Mouse (Mus musculus) fat pad, adult 2 months (tissue): ENCODE measurements around the gene Slc6a11.

Experiments
- DNase-seq: peaks from one replicate; pipeline ENCODE4 v3.0.0-alpha.2; 2011; ENCODE audit warnings: low read depth, low spot score; ENCODE audit errors: extremely low read depth

Slc6a11 gene

GRCm38 (mm10) chr6:114131122-114131872, at the start of gene Slc6a11:
Gene Slc6a11 (plus strand): TSS chr6:114131241.
- no peak for DNase-seq

DNA sequence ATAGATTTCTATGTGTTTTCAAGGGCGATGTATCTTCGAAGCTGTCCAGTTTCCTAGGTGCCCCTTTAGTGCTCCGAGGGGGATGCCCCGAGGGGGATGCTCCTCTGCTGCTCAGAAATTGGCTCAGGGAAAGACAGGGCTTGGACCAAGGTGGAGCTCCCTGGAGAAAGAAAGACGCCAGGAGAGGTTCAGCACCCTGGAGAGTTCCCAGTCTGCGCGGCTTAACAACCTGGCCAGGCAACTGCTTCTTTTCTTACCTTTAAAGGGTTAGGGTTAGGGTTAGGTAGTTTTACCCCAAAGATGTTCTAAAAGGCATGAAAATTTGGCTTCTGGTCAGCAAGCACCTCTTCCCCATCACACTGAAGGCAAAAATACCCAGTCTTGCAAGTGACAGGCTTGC, 43.9 kb upstream of the Slc6a11 start:
- DNase-seq: no peak

- DNase-seq: no peak
Measured at GRCm38 (mm10) chr6:114089626-114090025, 41.4 kb upstream of the Slc6a11 start.

GRCm38 (mm10) chr6:114092216-114092615, 38.8 kb upstream of the Slc6a11 start:
- no peak for DNase-seq

DNA sequence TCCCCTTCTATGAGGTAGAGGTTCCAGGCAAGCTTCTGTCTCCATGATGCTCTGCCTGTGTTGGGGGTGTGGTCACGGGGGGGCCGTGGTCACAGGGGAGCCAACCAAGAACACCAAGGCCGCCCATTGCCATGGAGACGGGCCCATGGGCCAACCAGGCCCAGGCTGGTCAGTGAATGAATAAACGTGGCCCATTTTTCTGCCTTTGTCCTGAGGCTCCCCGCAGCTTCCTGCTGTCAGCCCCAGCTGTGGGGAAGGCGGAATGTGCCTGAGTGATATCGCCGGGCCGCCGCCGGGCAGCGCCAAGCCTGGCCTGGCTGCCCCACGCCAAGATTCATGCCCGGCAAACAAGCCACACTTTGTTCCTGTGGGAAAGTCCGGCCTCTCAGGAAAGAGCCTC, 36.8 kb upstream of the Slc6a11 start:
- DNase-seq: no peak

DNA sequence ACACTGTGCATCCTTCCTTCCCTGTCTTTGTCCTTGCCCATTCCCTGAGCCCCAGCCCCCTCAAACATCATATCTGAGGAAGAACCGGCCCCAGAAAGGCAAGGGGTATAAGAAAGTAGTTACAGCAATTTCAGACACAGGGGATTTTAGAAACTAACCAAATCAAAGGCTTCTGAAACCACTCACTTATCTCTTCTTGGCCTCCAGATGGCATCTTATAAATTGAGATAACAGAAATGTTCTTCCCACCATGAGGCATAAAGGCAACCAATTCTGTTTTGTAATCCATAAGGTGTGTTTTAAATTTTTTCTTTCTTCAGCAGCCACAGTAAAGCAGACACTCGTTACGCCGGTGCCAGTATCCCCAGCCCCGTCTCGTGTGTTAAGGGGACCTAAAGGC, 34.5 kb upstream of the Slc6a11 start:
- no peak for DNase-seq

- DNase-seq: no peak
Measured at GRCm38 (mm10) chr6:114101923-114102322, 29.1 kb upstream of the Slc6a11 start.

DNA sequence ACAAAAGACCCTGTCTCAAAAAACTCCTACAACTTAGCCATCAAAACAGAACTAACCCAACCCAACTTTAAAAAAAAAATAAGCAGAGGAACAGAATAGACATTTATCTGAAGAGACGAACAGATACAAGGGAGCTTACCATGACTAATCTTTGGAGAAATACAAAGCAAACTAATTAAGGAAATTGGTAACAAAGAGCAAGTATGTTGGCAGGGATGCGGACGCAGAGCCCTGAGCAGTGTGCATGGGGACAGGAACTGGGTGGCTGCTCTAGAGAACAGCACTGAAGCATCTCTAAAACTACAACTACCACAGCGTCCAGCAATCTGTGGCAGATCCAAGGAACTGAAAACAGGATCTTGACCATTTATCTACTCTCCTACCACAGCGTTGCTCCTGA, 11.5 kb upstream of the Slc6a11 start:
- DNase-seq: no peak

DNA sequence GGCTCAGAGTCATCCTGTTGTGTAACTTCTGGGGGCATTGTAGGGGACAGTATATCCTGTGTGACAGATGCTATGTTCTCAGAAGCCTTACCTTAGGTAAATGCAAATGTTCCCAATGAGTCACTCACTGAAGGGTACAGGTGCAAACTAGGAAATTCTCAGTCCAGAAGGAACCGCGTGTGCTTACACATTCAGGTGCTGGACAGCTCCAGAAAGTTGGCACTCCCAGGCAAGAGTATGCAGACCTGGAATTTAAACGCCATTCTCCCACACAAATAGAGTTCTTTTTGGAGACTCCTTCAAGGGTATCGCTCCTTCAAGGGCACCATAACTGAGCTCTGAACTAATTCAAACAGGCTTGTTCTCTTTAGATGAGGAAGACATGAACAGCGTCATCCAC, 5.5 kb upstream of the Slc6a11 start:
- DNase-seq: no peak

- DNase-seq: no peak
Measured at GRCm38 (mm10) chr6:114132472-114132871, 1.4 kb downstream of the Slc6a11 start.

GRCm38 (mm10) chr6:114132916-114133315, 1.9 kb downstream of the Slc6a11 start:
- no peak for DNase-seq

GRCm38 (mm10) chr6:114138970-114139369, 7.9 kb downstream of the Slc6a11 start:
- no peak for DNase-seq

DNA sequence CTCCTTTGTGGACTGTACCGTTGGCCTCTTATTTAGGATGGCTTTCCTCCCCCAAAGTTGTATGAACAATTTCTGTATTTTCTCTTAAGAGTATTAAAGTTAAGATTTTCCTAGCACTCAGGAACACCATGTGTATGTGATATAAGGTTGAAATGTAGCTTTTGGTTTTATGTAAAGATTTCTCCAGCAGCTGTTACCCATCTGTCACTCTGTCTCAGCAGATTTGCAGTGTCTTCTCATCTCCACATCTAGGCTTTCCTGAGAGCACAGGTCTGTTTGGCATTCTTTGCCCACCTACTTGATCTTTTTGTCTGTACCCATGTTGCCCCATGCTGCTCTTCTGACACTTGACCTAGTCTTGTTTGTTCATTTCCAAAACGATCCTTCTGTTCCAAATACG, 10.4 kb downstream of the Slc6a11 start:
- no peak for DNase-seq

GRCm38 (mm10) chr6:114142480-114142879, 11.4 kb downstream of the Slc6a11 start:
- no peak for DNase-seq

GRCm38 (mm10) chr6:114143544-114143943, 12.5 kb downstream of the Slc6a11 start:
- DNase-seq: no peak

DNA sequence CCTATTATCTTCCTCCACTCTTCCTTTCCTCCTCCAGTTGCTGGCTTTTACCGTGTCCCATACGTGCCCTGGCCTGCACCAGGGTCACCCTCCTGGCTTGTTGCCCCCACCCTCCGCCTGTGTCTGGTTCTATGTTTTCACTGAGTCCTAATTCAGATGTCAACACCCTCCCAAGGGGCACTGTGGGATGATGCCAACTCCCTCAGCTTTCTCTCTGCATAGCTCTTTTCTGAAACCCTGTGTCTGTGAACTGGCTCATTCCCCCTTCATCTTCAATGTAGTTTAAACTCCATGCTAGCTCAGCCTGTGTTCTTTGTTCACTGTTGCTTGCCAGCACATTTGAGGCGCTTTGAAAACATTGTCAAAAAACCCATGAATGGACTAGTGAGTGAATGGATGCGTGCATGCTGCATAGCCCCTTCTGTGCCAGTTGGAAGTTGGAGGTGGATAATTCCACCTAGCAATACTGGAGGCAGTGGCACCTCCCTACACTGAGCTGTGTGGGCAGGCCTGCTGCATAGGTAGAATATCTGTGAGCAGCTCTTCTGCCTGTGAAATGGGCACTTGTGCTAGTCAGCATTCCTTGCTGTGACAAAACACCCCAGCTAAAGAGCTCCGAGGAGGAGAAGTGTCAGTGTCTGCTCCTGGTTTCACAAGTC, 13.5 kb downstream of the Slc6a11 start:
- no peak for DNase-seq

- DNase-seq: no peak
Measured at GRCm38 (mm10) chr6:114145650-114146329, 14.7 kb downstream of the Slc6a11 start.

DNA sequence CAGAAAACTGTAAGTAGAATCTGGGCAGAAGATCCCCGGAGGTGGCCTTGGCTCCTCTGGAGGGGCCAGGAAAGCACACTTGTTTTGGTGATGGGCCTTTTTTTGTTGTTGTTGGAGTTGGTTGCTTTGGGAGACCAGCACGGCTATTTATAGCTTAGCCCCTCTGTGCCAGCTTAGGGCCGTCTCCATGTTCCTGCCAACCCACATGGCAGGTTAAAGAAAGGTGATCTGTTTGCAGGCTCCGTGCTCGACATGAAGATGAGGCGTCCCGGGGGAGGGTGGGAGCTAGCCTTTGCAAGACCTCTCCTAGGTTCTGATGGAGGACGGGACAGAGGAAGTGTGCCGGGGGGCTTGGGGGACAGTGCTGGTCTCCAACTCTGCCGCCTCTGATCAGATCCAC, 24.7 kb downstream of the Slc6a11 start:
- no peak for DNase-seq

DNA sequence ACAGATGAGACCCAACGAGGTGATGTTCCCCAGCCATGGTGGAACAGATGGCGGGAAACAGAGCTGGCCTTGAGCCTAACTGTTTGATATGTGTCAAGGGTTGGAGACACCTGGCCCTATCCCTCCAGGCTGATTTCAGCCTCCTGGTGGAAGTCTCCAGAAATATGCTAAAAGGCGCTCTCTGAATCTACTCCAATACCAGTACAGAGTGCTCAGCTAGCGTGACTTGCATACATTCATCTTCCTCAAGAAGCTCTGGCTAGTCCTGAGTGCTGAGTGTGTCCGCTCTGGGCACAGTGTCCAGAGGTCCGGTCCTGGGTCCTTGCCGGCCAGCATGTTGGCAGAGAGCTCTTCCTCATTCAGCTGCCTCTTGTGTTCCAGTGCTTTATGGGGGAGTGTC, 27.8 kb downstream of the Slc6a11 start:
- no peak for DNase-seq

DNA sequence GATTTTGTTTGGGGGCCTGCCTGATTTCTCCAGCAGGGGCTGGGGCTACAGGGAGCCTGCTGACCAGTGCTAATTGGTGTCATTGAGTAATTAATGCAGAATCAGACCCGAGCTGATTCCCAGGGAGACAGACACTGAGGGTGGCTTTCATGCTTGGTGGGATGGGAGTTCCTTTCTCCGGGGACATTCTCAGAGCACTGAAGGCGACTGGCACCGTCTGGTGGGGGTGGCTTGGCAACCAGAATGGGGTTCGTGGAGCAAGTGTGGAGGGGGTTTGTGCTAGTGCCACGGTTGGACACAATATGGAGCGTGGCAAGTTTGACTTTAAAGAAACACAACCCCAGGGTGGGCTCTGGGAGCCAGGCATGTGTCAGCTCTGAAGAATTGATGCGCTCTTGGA, 29.7 kb downstream of the Slc6a11 start:
- no peak for DNase-seq

- DNase-seq: no peak
Measured at GRCm38 (mm10) chr6:114174052-114174397, 43.0 kb downstream of the Slc6a11 start.
